Mouse (Mus musculus) naive thymus-derived CD4-positive, alpha-beta T cell, adult 2 months (primary cell): ENCODE results near the gene A730009L09Rik.
A peak's percentile ranks its signal among the peaks of the same experiment; 100 is the strongest.

Source experiments
- DNase-seq: peaks from one replicate; pipeline ENCODE4 v3.0.0-alpha.2; 2011; ENCODE audit warnings: low read depth

Gene A730009L09Rik

DNA sequence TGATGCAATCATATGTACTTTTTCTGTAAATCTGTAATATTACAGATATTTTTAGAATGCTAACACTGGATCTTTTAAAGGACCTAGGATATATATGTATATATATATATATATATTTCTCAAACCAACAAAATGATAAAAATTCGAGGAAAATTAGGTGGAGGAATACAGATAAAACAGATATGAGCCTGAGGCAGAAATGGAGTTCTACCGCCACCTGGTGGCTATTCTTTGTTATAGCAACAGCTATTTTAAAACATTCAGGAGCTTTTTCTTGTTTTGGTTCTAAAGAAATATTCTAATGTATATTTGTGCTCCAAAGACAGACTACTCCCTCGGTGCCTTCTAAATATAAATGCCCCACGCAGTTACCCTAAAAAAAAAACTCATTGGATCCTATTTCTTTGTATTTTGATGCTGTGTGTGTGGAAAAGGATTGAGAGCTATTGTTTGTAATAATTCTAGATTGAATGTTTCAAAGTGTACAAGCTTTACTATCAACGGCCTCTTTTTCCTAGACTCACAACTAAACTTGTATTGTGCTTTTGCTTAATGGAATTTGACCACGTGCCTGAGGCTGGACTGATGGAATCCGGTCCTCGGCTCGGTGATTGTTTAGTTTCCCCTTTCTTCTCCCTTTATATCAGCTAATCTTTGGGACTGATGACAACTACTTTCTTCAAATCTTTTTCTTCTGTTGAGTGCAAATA, 44.8 kb downstream of the A730009L09Rik start:
- DNase-seq = peak; percentile 56

DNA sequence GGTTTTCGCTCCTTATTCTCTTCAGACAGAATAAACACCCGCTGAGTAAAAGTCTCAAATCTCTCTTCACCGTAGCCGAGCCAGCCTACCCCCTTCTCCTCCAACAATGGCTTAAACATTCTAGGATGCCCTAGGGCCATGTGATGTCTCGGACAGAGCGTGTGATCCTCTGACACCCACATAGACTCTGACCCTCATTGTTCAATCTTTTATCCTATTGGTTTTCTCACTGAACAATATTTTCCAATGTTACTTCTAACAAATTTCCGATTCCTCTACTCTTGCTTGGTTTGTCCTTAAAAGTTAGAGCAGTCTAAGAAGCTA, 45.3 kb downstream of the A730009L09Rik start:
- DNase-seq = no peak
